Mouse (Mus musculus): ENCODE data around the gene Net1.

DNA sequence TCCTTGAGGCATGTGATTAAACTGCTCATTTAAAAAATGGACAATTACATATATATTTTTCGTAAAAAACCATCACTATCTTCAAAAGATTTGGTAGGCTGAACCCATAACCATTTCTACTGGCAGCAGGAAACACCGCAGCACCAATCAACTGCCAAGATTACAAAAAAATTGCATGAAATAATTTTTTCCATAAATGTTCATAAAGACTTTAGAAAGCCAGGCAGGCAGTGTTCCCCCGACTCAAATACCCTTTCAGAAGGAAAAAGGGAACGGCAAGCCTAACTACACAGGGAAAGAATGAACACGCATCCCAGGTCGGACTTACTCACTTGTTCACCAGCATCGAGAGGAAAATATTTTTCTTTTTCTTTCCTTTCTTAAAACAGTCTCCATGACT, 25.4 kb downstream of the Net1 start:
- no peak for TF ChIP-seq CTCF (IDR thresholded peaks at IDR 0.05; ENCODE audit: low read depth, low read length)
- no peak for TF ChIP-seq POLR2A (IDR thresholded peaks at IDR 0.05; ENCODE audit: insufficient read depth, low read length)

Measured in ES-Bruce4 (cell line).